Mouse (Mus musculus) neural tube, embryonic 14.5 days (tissue): ENCODE measurements around the gene Zfp362. TPM values are rescaled to one million over a fixed set of nuclear protein-coding genes. Genes with fewer than 3 reads are reported as not detected.

ENCODE experiments used
- ATAC-seq: fragments of 200-750 bp; cut with Nextera tagmentation; 2 replicates; pipeline ENCODE4 v1.8.0; 2017; ENCODE audit warnings: low read depth, mild to moderate bottlenecking, moderate TSS enrichment, moderate library complexity
- H3K27ac ChIP-seq: fragments of 300-500 bp; sonication (generic); 2 replicates; pipeline ENCODE4 v1.5.1; 2014; ENCODE audit warnings: low read depth, mild to moderate bottlenecking, control low read depth, low read length, moderate library complexity, mixed read lengths
- H3K27me3 ChIP-seq: fragments of 300-500 bp; sonication (generic); 2 replicates; pipeline ENCODE4 v1.6.1; 2014; ENCODE audit warnings: low read length; ENCODE audit not compliant: control insufficient read depth, insufficient read depth
- H3K36me3 ChIP-seq: fragments of 300-500 bp; sonication (generic); 2 replicates; pipeline ENCODE4 v1.6.1; 2014; ENCODE audit warnings: low read length, mixed read lengths; ENCODE audit not compliant: control insufficient read depth, insufficient read depth
- H3K4me1 ChIP-seq: fragments of 300-500 bp; sonication (generic); 2 replicates; pipeline ENCODE4 v1.6.1; 2014; ENCODE audit warnings: low read length; ENCODE audit not compliant: control insufficient read depth, insufficient read depth
- H3K4me2 ChIP-seq: fragments of 300-500 bp; sonication (generic); 2 replicates; pipeline ENCODE4 v1.6.1; 2014; ENCODE audit warnings: mild to moderate bottlenecking, low read depth, low read length, control low read depth
- H3K4me3 ChIP-seq: fragments of 300-500 bp; sonication (generic); 2 replicates; pipeline ENCODE4 v1.5.1; 2014; ENCODE audit warnings: low read depth, low read length, control low read depth, mixed read lengths
- H3K9ac ChIP-seq: fragments of 300-500 bp; sonication (generic); replicated peaks from 2 replicates; pipeline ENCODE4 v1.6.1; 2014; ENCODE audit warnings: low read depth, mild to moderate bottlenecking, control low read depth, low read length, mixed read lengths
- H3K9me3 ChIP-seq: fragments of 300-500 bp; sonication (generic); 2 replicates; pipeline ENCODE4 v1.6.1; 2016; ENCODE audit warnings: low read length; ENCODE audit not compliant: control insufficient read depth
- WGBS: fragments of 180-500 bp; shearing (Covaris S2); extraction: QIAGEN DNeasy Blood & Tissue Kit; methylation state at CpG from one replicate; pipeline ENCODE4 v1.1.7; 2014; 5-methylcytosine and 5-hydroxymethylcytosine counted together
- polyA plus RNA-seq: library from polyadenylated mRNA; unstranded; fragments of >200 nt; fragmentation: Nextera tagmentation; extraction: Ambion mirVana; gene quantifications from 2 replicates; pipeline ENCODE4 v1.2.1, GENCODE M21; 2014

Zfp362 gene
- polyA plus RNA-seq, 1 experiment from 2014 or later, result 26.2 TPM

- H3K36me3 ChIP-seq, result peaks cover 38% of the 10 kb centered on the region
- ATAC-seq, result no peak
- 88% methylated on average over 24 of the region's 24 CpGs for WGBS
- H3K4me3 ChIP-seq, result no peak overlapping the region
- H3K27me3 ChIP-seq, result no peaks in the 10 kb centered on the region
- H3K4me2 ChIP-seq, result no peak overlapping the region
- no peak overlapping the region for H3K9ac ChIP-seq
- no peak overlapping the region for H3K27ac ChIP-seq
- 0 out of 2 replicates have a peak, but pooled peaks cover 3% of the 10 kb centered on the region for H3K4me1 ChIP-seq
- no peaks in the 10 kb centered on the region for H3K9me3 ChIP-seq
Measured at GRCm38 (mm10) chr4:128787023-128787939, 18.6 kb downstream of the Zfp362 start.

DNA sequence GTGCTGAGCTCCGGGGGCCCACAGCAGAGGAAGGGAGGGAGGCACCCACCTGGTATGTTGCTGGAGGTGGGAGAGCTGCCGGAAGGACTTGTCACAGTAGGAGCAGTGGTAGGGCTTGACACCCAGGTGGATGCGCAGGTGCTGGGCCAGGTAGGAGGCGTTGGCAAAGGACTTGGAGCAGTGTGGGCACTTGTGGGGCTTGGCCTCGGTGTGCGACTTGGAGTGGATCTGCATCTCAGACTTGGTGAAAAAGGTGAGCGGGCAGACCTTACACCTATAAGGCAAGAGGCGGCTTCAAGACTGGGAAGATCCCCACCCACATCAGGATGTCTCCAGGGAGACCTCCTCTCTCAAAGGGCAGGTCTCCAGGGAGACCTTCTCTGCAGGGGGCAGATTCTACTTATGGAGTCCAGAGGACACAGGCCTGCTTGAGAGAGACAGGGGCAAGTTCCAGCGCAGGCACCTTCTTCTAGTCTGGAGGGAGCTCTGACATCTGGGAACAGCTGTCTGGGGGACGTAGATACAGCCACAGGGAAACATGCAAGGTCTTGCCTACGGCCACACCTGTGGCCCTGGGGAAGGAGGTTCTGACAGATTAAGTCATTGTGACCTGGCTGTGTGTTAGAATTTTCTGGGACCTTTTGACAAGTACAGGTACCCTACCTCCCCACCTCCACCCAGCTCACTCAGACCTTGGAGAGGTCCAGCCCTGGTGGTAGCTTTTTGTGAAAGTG, 19.8 kb downstream of the Zfp362 start:
- no peak for ATAC-seq
- H3K36me3 ChIP-seq, result peaks cover 50% of the 10 kb centered on the region
- no peak overlapping the region for H3K4me2 ChIP-seq
- 93% methylated on average over 11 of the region's 11 CpGs for WGBS
- no peak overlapping the region for H3K9ac ChIP-seq
- H3K27me3 ChIP-seq, result no peaks in the 10 kb centered on the region
- H3K4me1 ChIP-seq, result 0 out of 2 replicates have a peak, but pooled peaks cover 3% of the 10 kb centered on the region
- H3K27ac ChIP-seq, result no peak overlapping the region
- no peaks in the 10 kb centered on the region for H3K9me3 ChIP-seq
- H3K4me3 ChIP-seq, result no peak overlapping the region

- no peak for ATAC-seq
- no peak overlapping the region for H3K4me3 ChIP-seq
- no peak overlapping the region for H3K27ac ChIP-seq
- no peaks in the 10 kb centered on the region for H3K27me3 ChIP-seq
- no peak overlapping the region for H3K4me2 ChIP-seq
- H3K36me3 ChIP-seq, result peaks cover 56% of the 10 kb centered on the region
- no peaks in the 10 kb centered on the region for H3K9me3 ChIP-seq
- H3K9ac ChIP-seq, result no peak overlapping the region
- no peaks in the 10 kb centered on the region for H3K4me1 ChIP-seq
- 95% methylated on average over 15 of the region's 15 CpGs for WGBS
Measured at GRCm38 (mm10) chr4:128784950-128785631, 20.8 kb downstream of the Zfp362 start.

DNA sequence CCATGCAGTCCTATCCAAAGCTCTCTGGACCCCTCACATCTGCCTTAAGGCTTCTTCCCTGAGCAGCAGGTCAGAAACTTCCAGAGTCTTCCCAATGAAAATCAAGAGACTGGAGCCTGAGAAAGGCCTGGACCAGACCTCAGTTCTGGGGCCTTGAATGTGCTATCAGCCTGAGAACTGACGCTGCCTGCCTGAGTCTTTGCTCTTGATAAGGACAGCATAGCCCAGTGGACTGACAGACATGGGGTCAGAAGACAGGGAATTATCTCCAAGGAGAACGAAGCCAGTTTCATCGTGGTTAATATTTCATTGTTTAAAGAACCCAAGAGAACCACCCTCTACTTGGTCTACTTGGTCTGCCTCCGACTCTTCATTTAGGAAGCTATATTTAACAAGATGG, 23.2 kb downstream of the Zfp362 start:
- no peaks in the 10 kb centered on the region for H3K9me3 ChIP-seq
- H3K27me3 ChIP-seq, result no peaks in the 10 kb centered on the region
- peaks cover 70% of the 10 kb centered on the region for H3K36me3 ChIP-seq
- ATAC-seq, result no peak
- 87% methylated on average over 4 of the region's 4 CpGs for WGBS
- H3K4me3 ChIP-seq, result no peak overlapping the region
- no peak overlapping the region for H3K9ac ChIP-seq
- no peaks in the 10 kb centered on the region for H3K4me1 ChIP-seq
- H3K4me2 ChIP-seq, result no peak overlapping the region
- H3K27ac ChIP-seq, result no peak overlapping the region

GRCm38 (mm10) chr4:128782037-128782436, 23.8 kb downstream of the Zfp362 start:
- no peak overlapping the region for H3K9ac ChIP-seq
- no peaks in the 10 kb centered on the region for H3K27me3 ChIP-seq
- ATAC-seq, result no peak
- H3K9me3 ChIP-seq, result no peaks in the 10 kb centered on the region
- no peak overlapping the region for H3K4me3 ChIP-seq
- peaks cover 72% of the 10 kb centered on the region for H3K36me3 ChIP-seq
- 91% methylated on average over 7 of the region's 7 CpGs for WGBS
- no peak overlapping the region for H3K4me2 ChIP-seq
- H3K27ac ChIP-seq, result no peak overlapping the region
- H3K4me1 ChIP-seq, result no peaks in the 10 kb centered on the region

DNA sequence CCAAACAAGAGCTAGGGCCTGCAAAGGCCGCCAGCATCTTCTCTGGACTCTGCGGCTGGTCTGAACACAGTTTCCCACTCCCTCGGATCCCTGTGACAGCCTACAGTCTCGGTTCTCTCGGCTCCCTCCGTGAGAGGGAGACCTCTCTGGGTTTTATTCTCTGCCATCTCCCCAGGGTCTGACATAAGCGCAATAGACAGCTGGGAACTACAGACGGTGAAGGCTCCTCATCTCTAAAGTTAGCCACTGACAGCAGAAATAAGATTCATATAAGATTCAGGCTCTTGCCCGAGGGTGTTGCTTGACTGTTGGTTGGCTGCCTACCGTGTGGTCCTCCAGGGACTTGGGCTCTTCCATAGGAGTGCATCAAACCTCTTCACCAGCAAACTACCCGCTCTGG, 28.3 kb downstream of the Zfp362 start:
- WGBS, result 76% methylated on average over 11 of the region's 11 CpGs
- Histone ChIP-seq H3K4me1 (no peaks in the 10 kb centered on the region), H3K4me3 (no peak overlapping the region), H3K27me3 (no peaks in the 10 kb centered on the region), H3K9ac (no peak overlapping the region), H3K27ac (no peak overlapping the region), H3K9me3 (no peaks in the 10 kb centered on the region), H3K36me3 (peaks cover 76% of the 10 kb centered on the region), H3K4me2 (no peak overlapping the region)
- no peak for ATAC-seq

GRCm38 (mm10) chr4:128776568-128777289, 29.1 kb downstream of the Zfp362 start:
- no peak overlapping the region for H3K4me3 ChIP-seq
- H3K9me3 ChIP-seq, result no peaks in the 10 kb centered on the region
- 47% methylated on average over 20 of the region's 20 CpGs for WGBS
- H3K27me3 ChIP-seq, result no peaks in the 10 kb centered on the region
- ATAC-seq, result peak; percentile 50
- peaks cover 69% of the 10 kb centered on the region for H3K36me3 ChIP-seq
- H3K27ac ChIP-seq, result no peak overlapping the region
- no peak overlapping the region for H3K4me2 ChIP-seq
- H3K9ac ChIP-seq, result no peak overlapping the region
- H3K4me1 ChIP-seq, result no peaks in the 10 kb centered on the region

- no peak for ATAC-seq
- Histone ChIP-seq H3K36me3 (peaks cover 53% of the 10 kb centered on the region), H3K4me3 (no peak overlapping the region), H3K9ac (no peak overlapping the region), H3K4me2 (no peak overlapping the region), H3K9me3 (no peaks in the 10 kb centered on the region), H3K27me3 (no peaks in the 10 kb centered on the region), H3K4me1 (no peaks in the 10 kb centered on the region), H3K27ac (no peak overlapping the region)
- 93% methylated on average over 9 of the region's 9 CpGs for WGBS
Measured at GRCm38 (mm10) chr4:128774467-128774866, 31.4 kb downstream of the Zfp362 start.
